Mouse (Mus musculus) forebrain, embryonic 14.5 days (tissue): Measurements from ENCODE around the gene Grn. TPM values are rescaled to one million over a fixed set of nuclear protein-coding genes. Genes with fewer than 3 reads are reported as not detected.

Source experiments
- ATAC-seq: fragments of 200-750 bp; cut with Nextera tagmentation; 2 replicates; pipeline ENCODE4 v1.8.0; 2017; ENCODE audit warnings: mild to moderate bottlenecking, moderate library complexity
- DNase-seq: peaks from one replicate; pipeline ENCODE4 v3.0.0-alpha.2; 2015; ENCODE audit warnings: low spot score
- H3K27ac ChIP-seq: fragments of 300-500 bp; sonication (generic); 2 replicates; pipeline ENCODE4 v1.5.1; 2014; ENCODE audit warnings: low read depth, mild to moderate bottlenecking, control low read depth, low read length, moderate library complexity
- H3K27me3 ChIP-seq: fragments of 300-500 bp; sonication (generic); replicated peaks from 2 replicates; pipeline ENCODE4 v1.6.1; 2014; ENCODE audit warnings: low read length, control low read depth, mixed read lengths; ENCODE audit not compliant: control insufficient read depth, insufficient read depth
- H3K36me3 ChIP-seq: fragments of 300-500 bp; sonication (generic); 2 replicates; pipeline ENCODE4 v1.6.1; 2014; ENCODE audit warnings: low read length, control low read depth; ENCODE audit not compliant: control insufficient read depth, insufficient read depth
- H3K4me1 ChIP-seq: fragments of 300-500 bp; sonication (generic); 2 replicates; pipeline ENCODE4 v1.6.1; 2014; ENCODE audit warnings: antibody characterized with exemption, low read length, control low read depth; ENCODE audit not compliant: control insufficient read depth, insufficient read depth
- H3K4me2 ChIP-seq: fragments of 300-500 bp; sonication (generic); 2 replicates; pipeline ENCODE4 v1.6.1; 2014; ENCODE audit warnings: mild to moderate bottlenecking, control low read depth, low read length
- H3K4me3 ChIP-seq: fragments of 300-500 bp; sonication (generic); 2 replicates; pipeline ENCODE4 v1.5.1; 2014; ENCODE audit warnings: low read depth, low read length, control low read depth
- H3K9ac ChIP-seq: fragments of 300-500 bp; sonication (generic); 2 replicates; pipeline ENCODE4 v1.6.1; 2014; ENCODE audit warnings: mild to moderate bottlenecking, low read length, control low read depth, moderate library complexity
- H3K9me3 ChIP-seq: fragments of 300-500 bp; sonication (generic); replicated peaks from 2 replicates; pipeline ENCODE4 v1.6.1; 2016; ENCODE audit warnings: low read length, control low read depth, mixed read lengths; ENCODE audit not compliant: control insufficient read depth
- WGBS: fragments of 180-500 bp; shearing (Covaris S2); extraction: QIAGEN DNeasy Blood & Tissue Kit; methylation state at CpG from one replicate; pipeline ENCODE4 v1.1.7; 2014; 5-methylcytosine and 5-hydroxymethylcytosine counted together
- microRNA-seq: library from miRNA; unstranded; fragments of <30 nt; microRNA quantifications from one replicate; pipeline ENCODE4, GENCODE M21; 2016
- polyA plus RNA-seq: library from polyadenylated mRNA; unstranded; fragments of >200 nt; fragmentation: Nextera tagmentation; extraction: Ambion mirVana; gene quantifications from 2 replicates; pipeline ENCODE4 v1.2.1, GENCODE M21; 2014

Grn gene
- polyA plus RNA-seq, 1 experiment from 2014 or later, result 28.6 TPM

DNA sequence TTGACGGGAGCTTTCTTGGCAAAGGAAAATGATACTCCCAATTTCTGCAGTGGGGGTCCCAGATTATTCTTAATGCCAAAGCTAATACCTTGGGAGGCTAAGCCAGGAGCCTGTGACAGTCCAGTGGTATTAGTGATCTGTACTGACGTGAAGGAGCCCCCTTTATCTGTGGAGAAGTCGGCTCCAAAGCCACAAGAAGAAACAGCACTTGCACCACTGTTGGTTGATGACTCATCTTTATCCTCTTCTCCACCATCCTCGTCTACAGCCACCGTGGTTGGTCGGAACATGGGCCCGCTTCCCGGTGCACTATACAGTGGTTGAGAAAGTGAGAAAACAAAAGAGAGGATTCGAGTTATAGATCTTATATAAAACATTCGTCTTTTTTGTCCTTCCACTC, 51.7 kb downstream of the Grn start:
- Histone ChIP-seq H3K27ac (no peak overlapping the region), H3K9me3 (no peaks in the 10 kb centered on the region), H3K4me3 (no peak overlapping the region), H3K27me3 (no peaks in the 10 kb centered on the region), H3K9ac (no peak overlapping the region), H3K4me2 (no peak overlapping the region), H3K36me3 (peaks cover 72% of the 10 kb centered on the region), H3K4me1 (no peaks in the 10 kb centered on the region)
- WGBS, result 94% methylated on average over 10 of the region's 10 CpGs
- ATAC-seq (no peak), DNase-seq (no peak)

Small RNAs within 50 kb of the gene (microRNA-seq; reads per million reads assigned to microRNA genes)
- not detected for gene Mir6930

Other genes starting within 250 kb of the Grn start
- 83.1 and 93.7 TPM in 2 replicates for gene Lsm12, start 245.0 kb upstream of the Grn start, polyA plus RNA-seq
- gene G6pc3, start 240.7 kb upstream of the Grn start, polyA plus RNA-seq, result 24.6 and 24.8 TPM in 2 replicates
- 38.9 and 60.6 TPM in 2 replicates for gene Hdac5, start 200.1 kb upstream of the Grn start, polyA plus RNA-seq
- 6.1 and 6.3 TPM in 2 replicates for gene BC030867, start 181.4 kb upstream of the Grn start, polyA plus RNA-seq
- not detected in 2 replicates for gene Asb16, start 161.6 kb upstream of the Grn start, polyA plus RNA-seq
- gene Tmub2, start 145.4 kb upstream of the Grn start, polyA plus RNA-seq, result 74.4 and 75.3 TPM in 2 replicates
- gene Atxn7l3, start 133.7 kb upstream of the Grn start, polyA plus RNA-seq, result 25.2 and 28.7 TPM in 2 replicates
- 74.5 and 91.0 TPM in 2 replicates for gene Ubtf, start 110.6 kb upstream of the Grn start, polyA plus RNA-seq
- gene Slc4a1, start 64.1 kb upstream of the Grn start, polyA plus RNA-seq, result 1.8 and 2.1 TPM in 2 replicates
- gene Rundc3a, start 36.9 kb upstream of the Grn start, polyA plus RNA-seq, result 115 and 125 TPM in 2 replicates
- 145 and 149 TPM in 2 replicates for gene Slc25a39, start 22.4 kb upstream of the Grn start, polyA plus RNA-seq
- 26.0 and 27.8 TPM in 2 replicates for gene Fam171a2, start 17.4 kb downstream of the Grn start, polyA plus RNA-seq
- gene Itga2b, start 39.8 kb downstream of the Grn start, polyA plus RNA-seq, result 4.3 and 5.3 TPM in 2 replicates
- 32.6 and 47.7 TPM in 2 replicates for gene Gpatch8, start 126.1 kb downstream of the Grn start, polyA plus RNA-seq
- gene Gm11627, start 149.1 kb downstream of the Grn start, polyA plus RNA-seq, result 6.8 and 9.8 TPM in 2 replicates
- gene Fzd2, start 174.1 kb downstream of the Grn start, polyA plus RNA-seq, result 18.6 and 19.2 TPM in 2 replicates
- 0.09 and 0.14 TPM in 2 replicates for gene Meioc, start 233.4 kb downstream of the Grn start, polyA plus RNA-seq